Mouse (Mus musculus): ENCODE results near the gene Eno1. TPM values are rescaled to one million over a fixed set of nuclear protein-coding genes. Genes with fewer than 3 reads are reported as not detected.

Gene Eno1
- polyA plus RNA-seq (2016; fragmentation: Nextera tagmentation; extraction: Ambion mirVana) = 2,142 and 2,173 TPM in 2 replicates

DNA sequence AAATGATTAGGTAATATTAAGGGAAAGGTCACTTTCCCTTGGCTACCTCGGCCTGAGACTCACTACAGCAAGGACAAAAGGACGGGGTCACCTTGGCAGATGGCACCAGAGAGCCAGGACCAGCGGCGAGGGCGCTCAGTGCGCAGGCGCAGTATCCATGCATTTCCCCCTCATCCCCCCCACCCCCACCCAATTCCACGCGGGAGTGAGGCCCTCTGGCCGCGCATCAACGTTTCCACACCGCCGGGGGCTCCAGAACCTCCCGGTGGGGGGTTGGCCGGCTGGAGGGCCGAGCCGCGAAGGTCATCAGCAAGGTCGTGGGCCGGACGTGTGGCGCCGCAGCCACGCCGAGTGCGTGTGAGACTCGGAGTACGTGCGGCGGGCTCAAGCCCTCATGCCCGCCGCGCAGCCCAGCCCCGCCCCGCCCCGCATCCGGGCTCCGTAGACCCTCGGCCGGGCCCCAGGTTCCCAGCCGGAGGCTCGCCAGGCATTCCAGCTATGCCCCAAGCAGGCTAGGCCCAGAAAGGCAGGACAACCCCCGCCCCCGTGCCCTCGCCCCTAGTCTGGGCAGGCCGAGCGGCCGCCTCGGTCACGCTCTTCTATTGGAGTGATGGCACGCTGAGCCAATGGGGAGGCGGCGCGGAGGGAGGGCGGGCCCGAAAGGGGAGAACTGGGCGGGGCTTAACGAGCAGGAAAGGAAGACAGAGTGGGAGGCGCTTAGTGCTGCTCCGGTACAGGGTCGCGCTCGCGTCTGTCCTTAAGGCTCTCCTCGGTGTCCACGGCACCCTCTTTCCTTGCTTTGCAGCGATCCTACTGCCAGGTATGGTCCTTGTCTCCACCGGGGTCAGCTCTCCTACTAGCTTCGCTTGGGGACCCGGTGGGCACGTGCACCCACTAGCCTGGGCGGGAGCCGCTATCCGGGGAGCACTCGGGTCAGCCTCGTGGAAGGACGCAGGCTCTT lies at the start of gene Eno1:
TSS of gene Eno1 (plus strand) at position 201 of the 961 bp plus-strand sequence.
- H3K9me3 ChIP-seq (replicated peaks) = no peaks in the 10 kb centered on the region
- H3K4me3 ChIP-seq = peak within 1 kb of the TSS; percentile 96
- H3K27me3 ChIP-seq (replicated peaks) = no peaks in the 10 kb centered on the region
- peak; percentile 97 for ATAC-seq (ENCODE audit: insufficient number of reproducible peaks, low FRiP score)
- H3K4me2 ChIP-seq = peak within 1 kb of the TSS; percentile 87
- H3K9ac ChIP-seq = peak within 1 kb of the TSS; percentile 99
- H3K4me1 ChIP-seq (replicated peaks) = peaks cover 41% of the 10 kb centered on the region
- under 1% methylated on average over 71 of the region's 78 CpGs for WGBS
- H3K36me3 ChIP-seq = peaks cover 27% of the 10 kb centered on the region
- peak within 1 kb of the TSS; percentile 97 for H3K27ac ChIP-seq (ENCODE audit: poor library complexity, severe bottlenecking)

GRCm38 (mm10) chr4:150188236-150188635 lies 48.3 kb upstream of the Eno1 start:
- H3K27me3 ChIP-seq (replicated peaks) = no peaks in the 10 kb centered on the region
- WGBS = 41% methylated on average over 11 of the region's 11 CpGs
- H3K9me3 ChIP-seq (replicated peaks) = 0 out of 2 replicates have a peak, but pooled peaks cover 3% of the 10 kb centered on the region
- no peak for ATAC-seq (ENCODE audit: insufficient number of reproducible peaks, low FRiP score)
- no peaks in the 10 kb centered on the region for H3K36me3 ChIP-seq
- no peak overlapping the region for H3K27ac ChIP-seq (ENCODE audit: poor library complexity, severe bottlenecking)
- no peak overlapping the region for H3K4me3 ChIP-seq
- no peak overlapping the region for H3K9ac ChIP-seq
- H3K4me1 ChIP-seq (replicated peaks) = no peaks in the 10 kb centered on the region
- H3K4me2 ChIP-seq = peak overlapping the region; percentile 28; the same call in 1 of the 2 replicates

- Histone ChIP-seq H3K27me3 (replicated peaks) (no peaks in the 10 kb centered on the region), H3K4me1 (replicated peaks) (no peaks in the 10 kb centered on the region)
- ATAC-seq (ENCODE audit: insufficient number of reproducible peaks, low FRiP score) = no peak
Observed at GRCm38 (mm10) chr4:150192199-150192598, 44.3 kb upstream of the Eno1 start.

GRCm38 (mm10) chr4:150193915-150194314 lies 42.6 kb upstream of the Eno1 start:
- Histone ChIP-seq H3K9me3 (replicated peaks) (0 out of 2 replicates have a peak, but pooled peaks cover 4% of the 10 kb centered on the region), H3K4me3 (no peak overlapping the region), H3K36me3 (no peaks in the 10 kb centered on the region), H3K9ac (no peak overlapping the region), H3K27ac (ENCODE audit: poor library complexity, severe bottlenecking) (no peak overlapping the region), H3K4me2 (no peak overlapping the region), H3K4me1 (replicated peaks) (no peaks in the 10 kb centered on the region), H3K27me3 (replicated peaks) (no peaks in the 10 kb centered on the region)
- ATAC-seq (ENCODE audit: insufficient number of reproducible peaks, low FRiP score) = no peak
- whole genome bisulfite sequencing = 55% methylated on average over 1 of the region's 1 CpGs

More at GRCm38 (mm10) chr4:150192199-150192598, 44.3 kb upstream of the Eno1 start:
- Histone ChIP-seq H3K4me2 (no peak overlapping the region), H3K27ac (ENCODE audit: poor library complexity, severe bottlenecking) (no peak overlapping the region), H3K36me3 (no peaks in the 10 kb centered on the region), H3K9me3 (replicated peaks) (0 out of 2 replicates have a peak, but pooled peaks cover 4% of the 10 kb centered on the region), H3K9ac (no peak overlapping the region), H3K4me3 (no peak overlapping the region)
- WGBS = 66% methylated on average over 6 of the region's 6 CpGs

DNA sequence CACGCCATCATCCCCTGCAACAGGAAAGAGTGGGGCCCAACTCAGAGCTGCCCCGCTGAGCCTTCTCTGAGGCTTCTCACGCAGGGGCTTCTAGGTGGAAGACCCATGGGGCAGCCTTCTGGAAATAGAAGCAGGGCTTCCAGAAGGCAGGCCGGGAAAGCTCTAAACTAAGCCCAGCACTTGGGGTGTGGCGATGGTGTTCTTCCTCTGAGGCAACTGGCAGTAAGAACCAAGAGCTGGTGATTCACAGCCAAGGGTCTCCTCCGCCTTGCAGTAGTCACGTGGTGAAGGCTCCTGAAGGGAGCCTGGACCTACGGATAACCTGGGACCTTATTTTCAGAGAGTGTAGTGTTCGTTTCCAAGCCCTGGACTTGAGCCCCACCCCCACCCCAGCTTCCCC lies 38.3 kb upstream of the Eno1 start:
- no peak for ATAC-seq (ENCODE audit: insufficient number of reproducible peaks, low FRiP score)
- Histone ChIP-seq H3K9ac (no peak overlapping the region), H3K9me3 (replicated peaks) (0 out of 2 replicates have a peak, but pooled peaks cover 4% of the 10 kb centered on the region), H3K36me3 (no peaks in the 10 kb centered on the region), H3K4me1 (replicated peaks) (no peaks in the 10 kb centered on the region), H3K27me3 (replicated peaks) (no peaks in the 10 kb centered on the region), H3K27ac (ENCODE audit: poor library complexity, severe bottlenecking) (no peak overlapping the region), H3K4me3 (no peak overlapping the region), H3K4me2 (no peak overlapping the region)
- WGBS = 65% methylated on average over 9 of the region's 9 CpGs

GRCm38 (mm10) chr4:150201232-150201631 lies 35.3 kb upstream of the Eno1 start, which contains the start of gene Car6:
Gene Car6 (minus strand): TSS chr4:150201332.
- WGBS = 75% methylated on average over 5 of the region's 5 CpGs
- no peak within 1 kb of the TSS for H3K4me3 ChIP-seq

DNA sequence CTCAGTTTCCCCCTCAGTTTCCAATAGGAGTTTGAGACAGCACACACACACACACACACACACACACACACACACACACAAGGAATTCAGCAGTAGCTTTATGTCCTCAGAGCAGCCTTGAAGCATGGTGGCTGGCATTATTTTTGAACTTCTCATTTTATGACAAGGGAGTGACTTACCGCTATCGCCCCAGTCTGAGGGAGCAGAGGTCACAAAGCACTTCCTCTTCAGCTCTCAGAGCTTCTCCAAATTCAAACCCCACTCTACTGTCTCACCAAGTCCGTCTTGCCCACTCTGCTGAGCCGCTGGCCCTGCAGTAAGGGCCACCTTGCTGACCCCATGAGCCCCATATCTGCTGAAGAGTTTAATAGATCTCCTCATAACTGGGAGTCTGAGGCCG lies 33.8 kb upstream of the Eno1 start:
- no peak overlapping the region for H3K4me3 ChIP-seq
- H3K27ac ChIP-seq (ENCODE audit: poor library complexity, severe bottlenecking) = no peak overlapping the region
- no peaks in the 10 kb centered on the region for H3K36me3 ChIP-seq
- no peak for ATAC-seq (ENCODE audit: insufficient number of reproducible peaks, low FRiP score)
- H3K4me2 ChIP-seq = no peak overlapping the region
- no peaks in the 10 kb centered on the region for H3K9me3 ChIP-seq (replicated peaks)
- no peaks in the 10 kb centered on the region for H3K4me1 ChIP-seq (replicated peaks)
- H3K27me3 ChIP-seq (replicated peaks) = no peaks in the 10 kb centered on the region
- WGBS = 82% methylated on average over 5 of the region's 5 CpGs
- H3K9ac ChIP-seq = no peak overlapping the region

More at GRCm38 (mm10) chr4:150201232-150201631, 35.3 kb upstream of the Eno1 start, which contains the start of gene Car6:
- Histone ChIP-seq H3K9ac (no peak within 1 kb of the TSS), H3K36me3 (no peaks in the 10 kb centered on the region), H3K27ac (ENCODE audit: poor library complexity, severe bottlenecking) (no peak within 1 kb of the TSS), H3K4me2 (no peak within 1 kb of the TSS), H3K4me1 (replicated peaks) (no peaks in the 10 kb centered on the region), H3K9me3 (replicated peaks) (no peaks in the 10 kb centered on the region), H3K27me3 (replicated peaks) (no peaks in the 10 kb centered on the region)
- no peak for ATAC-seq (ENCODE audit: insufficient number of reproducible peaks, low FRiP score)

DNA sequence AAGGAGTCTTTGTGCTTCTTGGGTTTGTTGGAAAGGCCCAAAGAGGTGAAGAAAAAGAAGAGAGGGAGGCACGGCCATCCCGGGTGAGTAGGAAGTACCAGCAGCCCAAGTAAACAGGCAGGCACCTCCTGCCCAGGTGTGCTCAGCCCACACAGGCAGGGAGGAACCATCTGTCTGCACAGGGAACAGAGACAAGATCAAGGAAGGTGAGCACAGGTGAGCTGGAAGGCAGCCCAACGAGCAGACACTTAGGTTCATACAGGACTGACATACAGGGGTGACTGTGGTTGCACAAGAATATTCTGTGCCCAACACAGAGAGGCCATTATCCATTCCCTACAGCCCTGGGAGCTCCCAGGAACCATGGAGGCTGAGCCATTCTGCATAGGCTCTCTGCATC lies 31.6 kb upstream of the Eno1 start:
- Histone ChIP-seq H3K9me3 (replicated peaks) (no peaks in the 10 kb centered on the region), H3K36me3 (no peaks in the 10 kb centered on the region), H3K27me3 (replicated peaks) (no peaks in the 10 kb centered on the region), H3K9ac (no peak overlapping the region), H3K4me1 (replicated peaks) (no peaks in the 10 kb centered on the region), H3K4me3 (no peak overlapping the region), H3K4me2 (no peak overlapping the region), H3K27ac (ENCODE audit: poor library complexity, severe bottlenecking) (no peak overlapping the region)
- WGBS = 66% methylated on average over 3 of the region's 3 CpGs
- ATAC-seq (ENCODE audit: insufficient number of reproducible peaks, low FRiP score) = no peak

- Histone ChIP-seq H3K4me2 (no peak overlapping the region), H3K27me3 (replicated peaks) (no peaks in the 10 kb centered on the region), H3K27ac (ENCODE audit: poor library complexity, severe bottlenecking) (no peak overlapping the region), H3K9ac (no peak overlapping the region), H3K36me3 (no peaks in the 10 kb centered on the region), H3K9me3 (replicated peaks) (no peaks in the 10 kb centered on the region), H3K4me3 (no peak overlapping the region), H3K4me1 (replicated peaks) (peaks cover 10% of the 10 kb centered on the region; the same call in 1 of the 2 replicates)
- ATAC-seq (ENCODE audit: insufficient number of reproducible peaks, low FRiP score) = no peak
- WGBS = 81% methylated on average over 5 of the region's 5 CpGs
Observed at GRCm38 (mm10) chr4:150209751-150210150, 26.8 kb upstream of the Eno1 start.

GRCm38 (mm10) chr4:150210306-150210705 lies 26.2 kb upstream of the Eno1 start:
- no peak for ATAC-seq (ENCODE audit: insufficient number of reproducible peaks, low FRiP score)
- no peaks in the 10 kb centered on the region for H3K27me3 ChIP-seq (replicated peaks)

DNA sequence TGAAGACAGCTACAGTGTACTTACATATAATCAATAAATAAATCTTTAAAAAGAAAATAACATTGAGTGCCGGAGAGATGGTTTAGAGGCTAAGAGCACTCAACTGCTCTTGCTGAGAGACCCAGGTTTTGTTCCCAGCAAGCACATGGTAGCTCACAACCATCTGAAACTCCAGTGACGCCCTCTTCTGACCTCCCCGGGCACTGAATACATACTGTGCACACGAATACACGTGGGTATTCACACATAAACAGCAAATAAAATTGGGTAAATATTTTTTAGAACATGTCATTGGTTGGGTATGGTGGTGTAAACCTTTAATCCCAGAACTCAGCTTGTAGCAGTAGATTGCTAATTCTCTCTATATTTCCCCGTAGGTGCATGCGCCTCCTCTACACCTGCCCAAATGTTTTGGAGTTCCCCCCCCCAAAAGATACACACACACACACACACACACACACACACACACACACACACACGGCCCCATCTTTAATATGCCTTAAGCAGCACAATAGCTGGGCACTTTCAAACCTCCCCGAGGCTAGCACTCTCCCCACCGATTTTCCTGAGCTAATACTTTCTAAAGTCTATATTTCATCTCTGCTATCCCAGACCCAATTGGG lies 24.5 kb upstream of the Eno1 start:
- ATAC-seq (ENCODE audit: insufficient number of reproducible peaks, low FRiP score) = no peak
- no peaks in the 10 kb centered on the region for H3K9me3 ChIP-seq (replicated peaks)
- peaks cover 10% of the 10 kb centered on the region; the same call in 1 of the 2 replicates for H3K4me1 ChIP-seq (replicated peaks)
- H3K4me3 ChIP-seq = peak overlapping the region; percentile 36
- no peaks in the 10 kb centered on the region for H3K27me3 ChIP-seq (replicated peaks)
- peak overlapping the region; percentile 71 for H3K4me2 ChIP-seq
- no peak overlapping the region; the same call in 1 of the 2 replicates for H3K27ac ChIP-seq (ENCODE audit: poor library complexity, severe bottlenecking)
- H3K9ac ChIP-seq = peak overlapping the region; percentile 55
- 48% methylated on average over 10 of the region's 10 CpGs for WGBS
- H3K36me3 ChIP-seq = no peaks in the 10 kb centered on the region

More at GRCm38 (mm10) chr4:150210306-150210705, 26.2 kb upstream of the Eno1 start:
- Histone ChIP-seq H3K9me3 (replicated peaks) (no peaks in the 10 kb centered on the region), H3K4me3 (no peak overlapping the region), H3K4me1 (replicated peaks) (peaks cover 10% of the 10 kb centered on the region; the same call in 1 of the 2 replicates), H3K36me3 (no peaks in the 10 kb centered on the region), H3K9ac (no peak overlapping the region), H3K27ac (ENCODE audit: poor library complexity, severe bottlenecking) (no peak overlapping the region), H3K4me2 (no peak overlapping the region)
- 87% methylated on average over 8 of the region's 8 CpGs for WGBS
